39 mouse cellular contexts compared by ENCODE assay signal in genomic region chr6:38125462-38125861, GRCm38 (mm10). TPM values are rescaled to one million over a fixed set of nuclear protein-coding genes. Genes with fewer than 3 reads are reported as not detected.
"Had no signal": no experiment of that assay in that cellular context is flagged by ENCODE, and none has a peak within 500 bp of the region (broad histone marks: within the 10 kb centered on the region; RNA-seq: fewer than 3 reads in every experiment).

No protein-coding gene starts in this region.

- H3K9ac ChIP-seq: heart, embryonic 13.5 days; heart, embryonic 15.5 days; hindbrain, embryonic 13.5 days; hindbrain, embryonic 15.5 days; limb, embryonic 13.5 days; limb, embryonic 15.5 days; liver, embryonic 12.5 days; liver, embryonic 14.5 days had no signal

- DNase-seq: gastrocnemius, postnatal 14 days; gastrocnemius, postnatal 36 days; heart, adult 11 months; heart, adult 2 months; heart, postnatal 14 days; heart, postnatal 36 days; layer of hippocampus, adult 9-11 months; layer of hippocampus, postnatal 36 days; left cerebral cortex, postnatal 4 days; lung, adult 18-20 months had no signal

- H3K4me1 ChIP-seq: hindbrain, embryonic 13.5 days; hindbrain, embryonic 15.5 days had no signal

- H3K27ac ChIP-seq: heart, adult 2 months; heart, embryonic 13.5 days; heart, embryonic 15.5 days; hindbrain, embryonic 13.5 days; hindbrain, embryonic 15.5 days; hindbrain, postnatal 0 days; limb, embryonic 13.5 days; limb, embryonic 15.5 days; liver, embryonic 12.5 days; liver, embryonic 14.5 days had no signal

- H3K36me3 ChIP-seq: heart, embryonic 15.5 days had no signal

- H3K27me3 ChIP-seq: heart, embryonic 13.5 days; heart, embryonic 15.5 days; hindbrain, embryonic 13.5 days; hindbrain, embryonic 15.5 days; limb, embryonic 13.5 days; limb, embryonic 15.5 days; liver, embryonic 12.5 days had no signal

- H3K4me2 ChIP-seq: heart, embryonic 11.5 days; heart, embryonic 13.5 days; heart, embryonic 15.5 days; hindbrain, embryonic 13.5 days; hindbrain, embryonic 15.5 days; limb, embryonic 13.5 days; limb, embryonic 15.5 days; liver, embryonic 12.5 days had no signal

- ATAC-seq: forebrain, embryonic 16.5 days; hindbrain, postnatal 0 days; intestine, embryonic 16.5 days; liver, embryonic 12.5 days had no signal

- H3K9me3 ChIP-seq: heart, embryonic 13.5 days; heart, embryonic 15.5 days; hindbrain, embryonic 13.5 days; hindbrain, embryonic 15.5 days; limb, embryonic 15.5 days; liver, embryonic 12.5 days had no signal

- H3K4me3 ChIP-seq: heart, adult 2 months; heart, embryonic 13.5 days; heart, embryonic 15.5 days; hindbrain, embryonic 13.5 days; hindbrain, embryonic 15.5 days; limb, embryonic 13.5 days; limb, embryonic 15.5 days; liver, embryonic 12.5 days had no signal

RNA-seq across cellular contexts. Expression of gene Atp6v0a4, which starts 1.1 kb away (rescaled TPM):
- total RNA-seq: hematopoietic stem cell, adult 5-6 weeks had no signal
- polyA plus RNA-seq: hindbrain, embryonic 11.5 days; limb, embryonic 11.5 days had no signal

RNA-seq across cellular contexts. Expression of gene Tmem213, which starts 16.4 kb away (rescaled TPM):
- total RNA-seq: gastrocnemius, adult 18-20 months; gastrocnemius, adult 8-10 months; gastrocnemius, postnatal 14 days; gastrocnemius, postnatal 36 days; heart, adult 2 months; heart, postnatal 14 days; heart, postnatal 36 days; hematopoietic stem cell, adult 5-6 weeks; hindbrain, postnatal 0 days; layer of hippocampus, adult 18-20 months; layer of hippocampus, adult 8-10 months; layer of hippocampus, postnatal 14 days; layer of hippocampus, postnatal 36 days; left cerebral cortex, adult 18-20 months; left cerebral cortex, adult 8-10 months; left cerebral cortex, postnatal 10 days; left cerebral cortex, postnatal 25 days; left cerebral cortex, postnatal 4 days; liver, adult 2 months had no signal
- polyA plus RNA-seq: forebrain, embryonic 16.5 days; frontal cortex, adult 2 months; heart, adult 2 months; heart, embryonic 11.5 days; heart, embryonic 13.5 days; heart, postnatal 0 days; hindbrain, embryonic 11.5 days; hindbrain, embryonic 13.5 days; hindbrain, embryonic 15.5 days; hindbrain, postnatal 0 days; intestine, embryonic 16.5 days; large intestine, adult 2 months; limb, embryonic 11.5 days; liver, adult 2 months; liver, embryonic 12.5 days; liver, embryonic 14.5 days; liver, embryonic 16.5 days had no signal
